Mouse (Mus musculus) kidney, adult 18-20 months (tissue): Measurements from ENCODE around the gene Cyb5b.
"Not testable (repeated sequence)": the region's sequence is repeated elsewhere in the genome, so short reads cannot be mapped to it uniquely, and the experiment has no call there.

ENCODE experiments used
- DNase-seq: peaks from one replicate; pipeline ENCODE4 v3.0.0; 2021

The Cyb5b gene

GRCm38 (mm10) chr8:107181122-107181521, 30.7 kb downstream of the Cyb5b start:
- DNase-seq = no peak

GRCm38 (mm10) chr8:107184996-107185395, 34.6 kb downstream of the Cyb5b start:
- DNase-seq = no peak

- no peak for DNase-seq
These were observed 36.4 kb downstream of the Cyb5b start for GRCm38 (mm10) chr8:107186659-107187390.

- no peak for DNase-seq
These were observed 37.2 kb downstream of the Cyb5b start for GRCm38 (mm10) chr8:107187631-107188030.

GRCm38 (mm10) chr8:107192631-107193030, 42.2 kb downstream of the Cyb5b start:
- DNase-seq = no peak

GRCm38 (mm10) chr8:107193331-107193730, 42.9 kb downstream of the Cyb5b start:
- no peak for DNase-seq

GRCm38 (mm10) chr8:107194786-107195451, 44.5 kb downstream of the Cyb5b start:
- DNase-seq = no peak

GRCm38 (mm10) chr8:107197901-107198826, 47.7 kb downstream of the Cyb5b start:
- peak; percentile 44 for DNase-seq

- DNase-seq = no peak
These were observed 54.7 kb downstream of the Cyb5b start for GRCm38 (mm10) chr8:107205164-107205563.

GRCm38 (mm10) chr8:107205701-107206561, 55.5 kb downstream of the Cyb5b start:
- peak; percentile 80 for DNase-seq

GRCm38 (mm10) chr8:107206782-107207525, 56.5 kb downstream of the Cyb5b start:
- no peak for DNase-seq

- DNase-seq = no peak
These were observed 58.7 kb downstream of the Cyb5b start for GRCm38 (mm10) chr8:107209185-107209584.

- no peak for DNase-seq
These were observed 61.6 kb downstream of the Cyb5b start for GRCm38 (mm10) chr8:107212006-107212405.

GRCm38 (mm10) chr8:107217230-107217629, 66.8 kb downstream of the Cyb5b start:
- not testable (repeated sequence) for DNase-seq

GRCm38 (mm10) chr8:107218091-107218490, 67.7 kb downstream of the Cyb5b start:
- DNase-seq = no peak

GRCm38 (mm10) chr8:107219078-107219477, 68.6 kb downstream of the Cyb5b start:
- no peak for DNase-seq

- no peak for DNase-seq
These were observed 71.7 kb downstream of the Cyb5b start for GRCm38 (mm10) chr8:107221924-107222851.

GRCm38 (mm10) chr8:107226183-107226582, 75.7 kb downstream of the Cyb5b start:
- peak; percentile 18 for DNase-seq

GRCm38 (mm10) chr8:107227011-107227626, 76.7 kb downstream of the Cyb5b start:
- no peak for DNase-seq

GRCm38 (mm10) chr8:107233251-107233650, 82.8 kb downstream of the Cyb5b start:
- no peak for DNase-seq
